Mouse (Mus musculus) 3134 (cell line): Measurements from ENCODE around the gene Olfr1048.
"Not testable (repeated sequence)": the region's sequence is repeated elsewhere in the genome, so short reads cannot be mapped to it uniquely, and the experiment has no call there.

Experiments used
- DNase-seq: peaks from one replicate; pipeline ENCODE4 v3.0.0-alpha.2; 2011; ENCODE audit warnings: low spot score; ENCODE audit not compliant: insufficient read length; ENCODE audit errors: extremely low read depth

The Olfr1048 gene

GRCm38 (mm10) chr2:86240189-86240588 is at the start of gene Olfr1048:
Olfr1048 (minus strand) TSS chr2:86240289.
- no peak for DNase-seq

- DNase-seq, result not testable (repeated sequence)
Observed at GRCm38 (mm10) chr2:86278988-86279387, 38.9 kb upstream of the Olfr1048 start, which contains the start of gene Olfr1051. Olfr1051 (minus strand) TSS chr2:86279088.

- DNase-seq, result not testable (repeated sequence)
Observed at GRCm38 (mm10) chr2:86258228-86258627, 18.1 kb upstream of the Olfr1048 start, which contains the start of gene Olfr1049. Olfr1049 (minus strand) TSS chr2:86258328.

GRCm38 (mm10) chr2:86231301-86231700 is 8.8 kb downstream of the Olfr1048 start, which contains the start of gene Olfr1047:
Olfr1047 (minus strand) TSS chr2:86231401.
- no peak for DNase-seq

GRCm38 (mm10) chr2:86219214-86219613 is 20.9 kb downstream of the Olfr1048 start, which contains the start of gene Olfr1046:
Olfr1046 (minus strand) TSS chr2:86219314.
- no peak for DNase-seq

GRCm38 (mm10) chr2:86202909-86203308 is 37.2 kb downstream of the Olfr1048 start, which contains the start of gene Olfr1045:
Olfr1045 (minus strand) TSS chr2:86203009.
- no peak for DNase-seq

GRCm38 (mm10) chr2:86195863-86196262 is 44.2 kb downstream of the Olfr1048 start:
- DNase-seq, result no peak

GRCm38 (mm10) chr2:86185583-86185982 is 54.5 kb downstream of the Olfr1048 start, which contains the start of gene Olfr52:
Olfr52 (minus strand) TSS chr2:86185683.
- no peak for DNase-seq
